Mouse (Mus musculus) cerebellum, adult 2 months (tissue): ENCODE measurements around the gene Lhx3.

Experiments
- CTCF ChIP-seq: fragments of 200-500 bp; IDR thresholded peaks from 2 replicates; pipeline ENCODE4 v1.5.1; 2011; ENCODE audit warnings: low read depth, mild to moderate bottlenecking, control low read depth, low read length, moderate library complexity, borderline replicate concordance; ENCODE audit not compliant: insufficient read depth
- POLR2A ChIP-seq: fragments of 200-500 bp; IDR thresholded peaks from 2 replicates; pipeline ENCODE4 v1.6.1; 2011; ENCODE audit warnings: low read length, control low read depth, borderline replicate concordance; ENCODE audit not compliant: insufficient read depth

DNA sequence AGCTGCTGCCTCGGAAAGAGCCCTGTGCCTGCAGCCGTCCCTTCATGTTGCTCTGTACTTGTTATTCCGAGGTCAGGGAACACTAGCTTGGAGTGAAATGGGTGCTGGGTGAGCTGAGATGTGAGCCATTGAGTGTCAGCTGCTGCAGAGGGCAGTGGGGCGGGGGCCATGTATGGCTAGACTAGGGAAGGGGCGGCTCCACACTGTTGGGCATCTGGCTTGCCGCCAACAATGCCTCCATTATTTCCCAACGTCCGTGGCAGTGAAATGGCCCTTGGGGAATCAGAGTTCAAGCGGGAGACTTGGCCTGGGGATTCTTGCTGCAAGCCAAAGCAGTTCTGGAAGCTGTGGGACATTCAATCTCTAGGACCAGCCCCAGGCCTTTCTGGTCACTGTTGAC is 530 bp downstream of the Lhx3 start:
- no peak for TF ChIP-seq CTCF
- TF ChIP-seq POLR2A, result no peak
